Mouse (Mus musculus) liver, embryonic 14.5 days (tissue): ENCODE measurements at regions not wholly inside any gene's neighbourhood (a gene's known extent, or its start where the extent isn't known, plus 50 kb on each side); places are given as distances from the start of the nearest gene placed in this dataset.

Experiments
- CTCF ChIP-seq: IDR thresholded peaks from 2 replicates; pipeline ENCODE4 v1.5.1; 2016; ENCODE audit warnings: antibody characterized with exemption, low read depth, control low read depth
- EP300 ChIP-seq: IDR thresholded peaks from 2 replicates; pipeline ENCODE4 v1.6.1; 2016; ENCODE audit warnings: antibody characterized with exemption, low read depth

DNA sequence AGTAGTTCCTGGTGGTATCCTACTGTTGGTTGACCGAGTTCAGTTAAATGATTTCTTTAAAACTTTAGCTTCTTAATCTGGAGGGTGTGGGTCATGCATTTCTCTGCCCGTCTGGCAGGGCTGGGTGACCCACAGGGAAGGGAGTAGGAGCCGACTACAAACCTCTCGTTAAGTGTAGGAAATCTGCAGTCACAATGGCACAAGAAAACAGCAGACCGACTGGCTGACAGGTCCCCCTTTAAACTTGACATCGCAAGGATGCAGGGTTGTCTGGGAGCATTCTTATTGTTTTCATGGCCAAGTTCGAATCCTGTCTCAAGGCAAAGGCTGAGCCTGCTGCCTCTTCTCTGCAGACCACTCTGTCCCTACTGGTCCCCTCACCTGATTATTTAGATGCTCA lies 235.7 kb downstream of the Etnk1 start:
- TF ChIP-seq CTCF (no peak), EP300 (no peak)
